Mouse (Mus musculus) T-cell, adult 66 days (primary cell): ENCODE results near the gene Gm21903. TPM values are rescaled to one million over a fixed set of nuclear protein-coding genes. Genes with fewer than 3 reads are reported as not detected.

Experiments
- total RNA-seq, 2 experiments: library from RNA; stranded (reverse); gene quantifications; 3 replicates in 1 of 2; 4 replicates in 1 of 2; pipeline ENCODE4 v1.2.4; 2023

Gene Gm21903
- total RNA-seq: not detected

GRCm38 (mm10) chr17:39043241-39043640, at the start of gene Gm21903:
TSS of gene Gm21903 (minus strand) at chr17:39043341.

GRCm38 (mm10) chr17:39076937-39077336, 33.8 kb upstream of the Gm21903 start, which contains the start of gene Esp23:
TSS of gene Esp23 (minus strand) at chr17:39077037.

GRCm38 (mm10) chr17:39036395-39036794, 6.7 kb downstream of the Gm21903 start, which contains the start of gene Esp24:
TSS of gene Esp24 (plus strand) at chr17:39036695.

Other genes with a start within 250 kb of the Gm21903 start
- gene Esp24, start 6.6 kb downstream of the Gm21903 start, total RNA-seq: not detected
- gene Esp23, start 33.7 kb upstream of the Gm21903 start, total RNA-seq: not detected
- gene Esp22, start 52.0 kb upstream of the Gm21903 start, total RNA-seq: not detected